In genomic region chr11:106777395-106777794, GRCm38 (mm10) we compare ENCODE assay signal across 15 mouse cellular contexts. TPM values are rescaled to one million over a fixed set of nuclear protein-coding genes. Genes with fewer than 3 reads are reported as not detected.
DNase-seq lines count a peak whose midpoint lies in the region; ATAC-seq lines count a peak whose summit lies in the region.
"Had no signal": no experiment of that assay in that cellular context is flagged by ENCODE, and none has a peak within 500 bp of the region (broad histone marks: within the 10 kb centered on the region; RNA-seq: fewer than 3 reads in every experiment).

No protein-coding gene starts in this region.

- H3K27me3 ChIP-seq in limb, embryonic 13.5 days, result no peaks in the 10 kb centered on the region
- H3K27me3 ChIP-seq in limb, embryonic 10.5 days (ENCODE audit: low read depth, poor library complexity, severe bottlenecking), result no peaks in the 10 kb centered on the region
- H3K27me3 ChIP-seq in intestine, embryonic 15.5 days (replicated peaks), result no peaks in the 10 kb centered on the region
- H3K27me3 ChIP-seq in stomach, embryonic 14.5 days (ENCODE audit: control insufficient read depth, insufficient read depth, low read length), result no peaks in the 10 kb centered on the region
- H3K27me3 ChIP-seq in hindbrain, embryonic 10.5 days (ENCODE audit: insufficient read depth, poor library complexity, severe bottlenecking), result no peaks in the 10 kb centered on the region
- H3K27me3 ChIP-seq in midbrain, embryonic 16.5 days (ENCODE audit: control insufficient read depth, insufficient read depth, low read depth, low read length), result no peaks in the 10 kb centered on the region
- H3K27me3 ChIP-seq: limb, embryonic 15.5 days had no signal

- H3K36me3 ChIP-seq in limb, embryonic 13.5 days, result peaks cover 66% of the 10 kb centered on the region
- peaks cover 76% of the 10 kb centered on the region for H3K36me3 ChIP-seq in limb, embryonic 10.5 days
- H3K36me3 ChIP-seq in intestine, embryonic 15.5 days, result peaks cover 30% of the 10 kb centered on the region
- peaks cover 54% of the 10 kb centered on the region for H3K36me3 ChIP-seq in stomach, embryonic 14.5 days (ENCODE audit: control insufficient read depth, insufficient read depth, low read length)
- peaks cover 70% of the 10 kb centered on the region for H3K36me3 ChIP-seq in hindbrain, embryonic 10.5 days
- H3K36me3 ChIP-seq in midbrain, embryonic 16.5 days (ENCODE audit: control insufficient read depth, insufficient read depth, low read length), result peaks cover 13% of the 10 kb centered on the region

- H3K9me3 ChIP-seq in limb, embryonic 13.5 days, result no peaks in the 10 kb centered on the region
- H3K9me3 ChIP-seq in limb, embryonic 10.5 days (replicated peaks), result no peaks in the 10 kb centered on the region
- no peaks in the 10 kb centered on the region for H3K9me3 ChIP-seq in intestine, embryonic 15.5 days
- H3K9me3 ChIP-seq in stomach, embryonic 14.5 days (ENCODE audit: control insufficient read depth, low read depth, low read length), result no peaks in the 10 kb centered on the region
- H3K9me3 ChIP-seq in hindbrain, embryonic 10.5 days, result no peaks in the 10 kb centered on the region
- H3K9me3 ChIP-seq in midbrain, embryonic 16.5 days (replicated peaks; ENCODE audit: control insufficient read depth, low read length, poor library complexity, severe bottlenecking), result no peaks in the 10 kb centered on the region
- H3K9me3 ChIP-seq: limb, embryonic 15.5 days; midbrain, embryonic 10.5 days had no signal

- peak overlapping the region; percentile 19; the same call in 1 of the 2 replicates for H3K4me2 ChIP-seq in limb, embryonic 13.5 days (replicated peaks)
- H3K4me2 ChIP-seq in intestine, embryonic 15.5 days (replicated peaks), result peak overlapping the region; percentile 20; the same call in 1 of the 2 replicates
- H3K4me2 ChIP-seq in stomach, embryonic 14.5 days (replicated peaks; ENCODE audit: low read depth, low read length), result 0 out of 2 replicates have a peak overlapping the region, but pooled peaks have one; percentile 64
- H3K4me2 ChIP-seq in midbrain, embryonic 16.5 days (ENCODE audit: low read length), result no peak overlapping the region
- H3K4me2 ChIP-seq: limb, embryonic 15.5 days had no signal

- no peak for DNase-seq in limb, embryonic 10.5 days (ENCODE audit: low spot score)
- DNase-seq in large intestine, adult 2 months (ENCODE audit: low read depth, low spot score), result peak; percentile 76
- DNase-seq in hindbrain, embryonic 10.5 days (ENCODE audit: low spot score), result no peak
- DNase-seq: cerebellum, adult 9-11 months; gastrocnemius, postnatal 36 days; layer of hippocampus, postnatal 36 days; right cerebral cortex, postnatal 14 days had no signal

- H3K4me3 ChIP-seq in limb, embryonic 13.5 days, result no peak overlapping the region
- H3K4me3 ChIP-seq in limb, embryonic 10.5 days, result no peak overlapping the region
- H3K4me3 ChIP-seq in intestine, embryonic 15.5 days (replicated peaks), result no peak overlapping the region
- H3K4me3 ChIP-seq in stomach, embryonic 14.5 days (ENCODE audit: low read depth, low read length), result no peak overlapping the region
- H3K4me3 ChIP-seq in hindbrain, embryonic 10.5 days, result no peak overlapping the region
- H3K4me3 ChIP-seq in midbrain, embryonic 16.5 days (ENCODE audit: low read depth, low read length), result no peak overlapping the region
- H3K4me3 ChIP-seq: limb, embryonic 15.5 days; midbrain, embryonic 10.5 days had no signal

- WGBS in limb, embryonic 13.5 days, result 85% methylated on average over 3 of the region's 3 CpGs
- WGBS in limb, embryonic 10.5 days, result 92% methylated on average over 3 of the region's 3 CpGs
- 77% methylated on average over 3 of the region's 3 CpGs for WGBS in intestine, embryonic 15.5 days
- 31% methylated on average over 3 of the region's 3 CpGs for WGBS in large intestine, adult 2 months
- WGBS in stomach, embryonic 14.5 days, result 90% methylated on average over 3 of the region's 3 CpGs
- whole genome bisulfite sequencing in hindbrain, embryonic 10.5 days, result 93% methylated on average over 3 of the region's 3 CpGs
- 96% methylated on average over 3 of the region's 3 CpGs for WGBS in midbrain, embryonic 16.5 days

- H3K9ac ChIP-seq in limb, embryonic 13.5 days, result no peak overlapping the region
- no peak overlapping the region for H3K9ac ChIP-seq in intestine, embryonic 15.5 days
- H3K9ac ChIP-seq in stomach, embryonic 14.5 days (replicated peaks; ENCODE audit: low read depth, low read length), result no peak overlapping the region
- no peak overlapping the region for H3K9ac ChIP-seq in midbrain, embryonic 16.5 days (ENCODE audit: low read depth, low read length)
- H3K9ac ChIP-seq: limb, embryonic 15.5 days had no signal

- no peak overlapping the region for H3K27ac ChIP-seq in limb, embryonic 13.5 days
- no peak overlapping the region for H3K27ac ChIP-seq in limb, embryonic 10.5 days
- H3K27ac ChIP-seq in intestine, embryonic 15.5 days, result peak overlapping the region; percentile 45; the same call in 1 of the 2 replicates
- H3K27ac ChIP-seq in stomach, embryonic 14.5 days (ENCODE audit: low read length), result no peak overlapping the region
- H3K27ac ChIP-seq in hindbrain, embryonic 10.5 days, result no peak overlapping the region
- H3K27ac ChIP-seq in midbrain, embryonic 16.5 days (ENCODE audit: low read length), result no peak overlapping the region
- H3K27ac ChIP-seq: hindbrain, postnatal 0 days; limb, embryonic 15.5 days; midbrain, embryonic 10.5 days had no signal

- peaks cover 18% of the 10 kb centered on the region for H3K4me1 ChIP-seq in limb, embryonic 13.5 days
- H3K4me1 ChIP-seq in limb, embryonic 10.5 days, result peaks cover 2% of the 10 kb centered on the region; the same call in 1 of the 2 replicates
- H3K4me1 ChIP-seq in intestine, embryonic 15.5 days (replicated peaks), result 0 out of 2 replicates have a peak, but pooled peaks cover 12% of the 10 kb centered on the region
- H3K4me1 ChIP-seq in stomach, embryonic 14.5 days (ENCODE audit: control insufficient read depth, insufficient read depth, low read length), result no peaks in the 10 kb centered on the region
- H3K4me1 ChIP-seq in hindbrain, embryonic 10.5 days (replicated peaks), result peaks cover 14% of the 10 kb centered on the region; the same call in 1 of the 2 replicates
- H3K4me1 ChIP-seq in midbrain, embryonic 16.5 days (ENCODE audit: control insufficient read depth, insufficient read depth, low read length), result peaks cover 9% of the 10 kb centered on the region; the same call in 1 of the 2 replicates

- no peak for ATAC-seq in limb, embryonic 13.5 days (ENCODE audit: low FRiP score, low read depth)
- ATAC-seq in intestine, embryonic 15.5 days, result peak; percentile 55
- ATAC-seq in stomach, embryonic 14.5 days (ENCODE audit: insufficient number of reproducible peaks, insufficient read depth, low FRiP score, low read depth), result no peak
- ATAC-seq in midbrain, embryonic 16.5 days, result no peak
- ATAC-seq: forebrain, embryonic 16.5 days; hindbrain, postnatal 0 days had no signal

RNA-seq across cellular contexts. Expression of gene Polg2, which starts 1.9 kb away (rescaled TPM):
- 13.2 and 15.0 TPM in 2 replicates for polyA plus RNA-seq in limb, embryonic 13.5 days (2015; fragmentation: Nextera tagmentation; extraction: Ambion mirVana)
- 10.7 and 11.2 TPM in 2 replicates for polyA plus RNA-seq in limb, embryonic 10.5 days (2016; fragmentation: Nextera tagmentation; extraction: Ambion mirVana)
- polyA plus RNA-seq in intestine, embryonic 15.5 days (2015; fragmentation: Nextera tagmentation; extraction: Ambion mirVana), result 11.7 and 11.9 TPM in 2 replicates
- 5.6 and 8.3 TPM in 2 replicates for polyA plus RNA-seq in large intestine, adult 2 months (2012; rRNA removed)
- 10.1 and 11.8 TPM in 2 replicates for polyA plus RNA-seq in stomach, embryonic 14.5 days (2014; fragmentation: Nextera tagmentation; extraction: Ambion mirVana)
- 8.1 and 10.1 TPM in 2 replicates for polyA plus RNA-seq in hindbrain, embryonic 10.5 days (2016; fragmentation: Nextera tagmentation; extraction: Ambion mirVana)
- polyA plus RNA-seq in midbrain, embryonic 16.5 days (2015; fragmentation: Nextera tagmentation; extraction: Ambion mirVana), result 9.4 and 9.6 TPM in 2 replicates

RNA-seq across cellular contexts. Expression of gene Ddx5, which starts 11.6 kb away (rescaled TPM):
- polyA plus RNA-seq in limb, embryonic 13.5 days (2015; fragmentation: Nextera tagmentation; extraction: Ambion mirVana), result 359 and 363 TPM in 2 replicates
- 319 and 354 TPM in 2 replicates for polyA plus RNA-seq in limb, embryonic 10.5 days (2016; fragmentation: Nextera tagmentation; extraction: Ambion mirVana)
- 257 and 283 TPM in 2 replicates for polyA plus RNA-seq in intestine, embryonic 15.5 days (2015; fragmentation: Nextera tagmentation; extraction: Ambion mirVana)
- polyA plus RNA-seq in large intestine, adult 2 months (2012; rRNA removed), result 146 and 237 TPM in 2 replicates
- 396 and 414 TPM in 2 replicates for polyA plus RNA-seq in stomach, embryonic 14.5 days (2014; fragmentation: Nextera tagmentation; extraction: Ambion mirVana)
- polyA plus RNA-seq in hindbrain, embryonic 10.5 days (2016; fragmentation: Nextera tagmentation; extraction: Ambion mirVana), result 285 and 301 TPM in 2 replicates
- polyA plus RNA-seq in midbrain, embryonic 16.5 days (2015; fragmentation: Nextera tagmentation; extraction: Ambion mirVana), result 365 and 425 TPM in 2 replicates

RNA-seq across cellular contexts. Expression of gene Cep95, which starts 11.7 kb away (rescaled TPM):
- polyA plus RNA-seq in limb, embryonic 13.5 days (2015; fragmentation: Nextera tagmentation; extraction: Ambion mirVana), result 23.5 and 28.9 TPM in 2 replicates
- polyA plus RNA-seq in limb, embryonic 10.5 days (2016; fragmentation: Nextera tagmentation; extraction: Ambion mirVana), result 18.0 and 19.0 TPM in 2 replicates
- 14.6 and 16.3 TPM in 2 replicates for polyA plus RNA-seq in intestine, embryonic 15.5 days (2015; fragmentation: Nextera tagmentation; extraction: Ambion mirVana)
- 1.9 and 2.3 TPM in 2 replicates for polyA plus RNA-seq in large intestine, adult 2 months (2012; rRNA removed)
- 22.0 and 22.7 TPM in 2 replicates for polyA plus RNA-seq in stomach, embryonic 14.5 days (2014; fragmentation: Nextera tagmentation; extraction: Ambion mirVana)
- polyA plus RNA-seq in hindbrain, embryonic 10.5 days (2016; fragmentation: Nextera tagmentation; extraction: Ambion mirVana), result 14.8 and 20.2 TPM in 2 replicates
- 16.2 and 17.8 TPM in 2 replicates for polyA plus RNA-seq in midbrain, embryonic 16.5 days (2015; fragmentation: Nextera tagmentation; extraction: Ambion mirVana)

RNA-seq across cellular contexts. Expression of gene Milr1, which starts 26.4 kb away (rescaled TPM):
- polyA plus RNA-seq in limb, embryonic 13.5 days (2015; fragmentation: Nextera tagmentation; extraction: Ambion mirVana), result 1.4 and 2.2 TPM in 2 replicates
- polyA plus RNA-seq in limb, embryonic 10.5 days (2016; fragmentation: Nextera tagmentation; extraction: Ambion mirVana), result 0.67 and 1.2 TPM in 2 replicates
- polyA plus RNA-seq in intestine, embryonic 15.5 days (2015; fragmentation: Nextera tagmentation; extraction: Ambion mirVana), result 2.0 TPM in 2 replicates
- 1.3 and 1.7 TPM in 2 replicates for polyA plus RNA-seq in large intestine, adult 2 months (2012; rRNA removed)
- 1.9 and 2.8 TPM in 2 replicates for polyA plus RNA-seq in stomach, embryonic 14.5 days (2014; fragmentation: Nextera tagmentation; extraction: Ambion mirVana)
- polyA plus RNA-seq in hindbrain, embryonic 10.5 days (2016; fragmentation: Nextera tagmentation; extraction: Ambion mirVana), result 0.93 and 1.6 TPM in 2 replicates
- polyA plus RNA-seq in midbrain, embryonic 16.5 days (2015; fragmentation: Nextera tagmentation; extraction: Ambion mirVana), result 0.89 and 0.99 TPM in 2 replicates

RNA-seq across cellular contexts. Expression of gene Pecam1, which starts 27.0 kb away (rescaled TPM):
- polyA plus RNA-seq in limb, embryonic 13.5 days (2015; fragmentation: Nextera tagmentation; extraction: Ambion mirVana), result 33.5 and 36.8 TPM in 2 replicates
- polyA plus RNA-seq in limb, embryonic 10.5 days (2016; fragmentation: Nextera tagmentation; extraction: Ambion mirVana), result 25.9 and 28.8 TPM in 2 replicates
- polyA plus RNA-seq in intestine, embryonic 15.5 days (2015; fragmentation: Nextera tagmentation; extraction: Ambion mirVana), result 46.5 and 49.3 TPM in 2 replicates
- 15.8 and 21.1 TPM in 2 replicates for polyA plus RNA-seq in large intestine, adult 2 months (2012; rRNA removed)
- 41.9 and 45.2 TPM in 2 replicates for polyA plus RNA-seq in stomach, embryonic 14.5 days (2014; fragmentation: Nextera tagmentation; extraction: Ambion mirVana)
- polyA plus RNA-seq in hindbrain, embryonic 10.5 days (2016; fragmentation: Nextera tagmentation; extraction: Ambion mirVana), result 17.3 and 18.3 TPM in 2 replicates
- 14.1 and 15.7 TPM in 2 replicates for polyA plus RNA-seq in midbrain, embryonic 16.5 days (2015; fragmentation: Nextera tagmentation; extraction: Ambion mirVana)
